Comparison of ENCODE assay signal across 33 mouse cellular contexts in the genomic region with DNA sequence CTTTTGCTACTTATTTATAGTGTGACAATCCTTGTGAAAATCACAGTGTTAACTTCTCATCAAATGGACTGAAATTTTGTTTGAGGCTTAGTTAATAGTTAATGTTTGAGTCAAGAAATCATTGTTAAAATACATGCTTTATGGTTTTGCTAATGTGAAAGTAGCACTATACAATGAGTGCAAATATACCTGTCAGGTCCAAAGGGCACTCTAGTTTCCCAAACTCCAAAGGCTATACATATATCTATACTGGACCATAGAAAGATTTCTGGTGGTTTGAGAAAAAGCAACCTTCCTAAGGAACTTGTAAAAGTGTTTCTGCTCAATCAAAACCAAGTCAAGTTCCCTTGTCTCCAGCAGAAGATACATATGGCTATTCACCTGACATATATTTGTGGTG.
"Had no signal": no experiment of that assay in that cellular context is flagged by ENCODE, and none has a peak within 500 bp of the region (broad histone marks: within the 10 kb centered on the region; RNA-seq: fewer than 3 reads in every experiment).

No protein-coding gene starts in this region.

- H3K27me3 ChIP-seq: heart, embryonic 12.5 days; heart, embryonic 13.5 days; heart, embryonic 15.5 days; hindbrain, embryonic 12.5 days; hindbrain, embryonic 13.5 days; hindbrain, embryonic 15.5 days; kidney, embryonic 15.5 days had no signal

- H3K9ac ChIP-seq: heart, embryonic 12.5 days; heart, embryonic 13.5 days; heart, embryonic 15.5 days; hindbrain, embryonic 12.5 days; hindbrain, embryonic 13.5 days; hindbrain, embryonic 14.5 days; hindbrain, embryonic 15.5 days; kidney, embryonic 15.5 days had no signal

- H3K36me3 ChIP-seq: heart, embryonic 10.5 days; heart, embryonic 12.5 days; heart, embryonic 13.5 days; heart, embryonic 15.5 days; hindbrain, embryonic 10.5 days; hindbrain, embryonic 12.5 days; hindbrain, embryonic 13.5 days; hindbrain, embryonic 15.5 days; kidney, embryonic 15.5 days had no signal

- H3K9me3 ChIP-seq: heart, embryonic 10.5 days; heart, embryonic 12.5 days; heart, embryonic 13.5 days; heart, embryonic 15.5 days; hindbrain, embryonic 10.5 days; hindbrain, embryonic 12.5 days; hindbrain, embryonic 13.5 days; hindbrain, embryonic 15.5 days; kidney, embryonic 15.5 days had no signal

- ATAC-seq: hindbrain, embryonic 16.5 days; hindbrain, postnatal 0 days; inflammation-experienced regulatory T-cells, adult 6 months had no signal

- H3K4me2 ChIP-seq: heart, embryonic 11.5 days; heart, embryonic 12.5 days; heart, embryonic 13.5 days; heart, embryonic 15.5 days; hindbrain, embryonic 12.5 days; hindbrain, embryonic 13.5 days; hindbrain, embryonic 14.5 days; hindbrain, embryonic 15.5 days; kidney, embryonic 15.5 days had no signal

- H3K4me3 ChIP-seq: heart, embryonic 10.5 days; heart, embryonic 12.5 days; heart, embryonic 13.5 days; heart, embryonic 15.5 days; hindbrain, embryonic 10.5 days; hindbrain, embryonic 12.5 days; hindbrain, embryonic 13.5 days; hindbrain, embryonic 15.5 days; kidney, embryonic 15.5 days; layer of hippocampus, adult 2 months; left cerebral cortex, adult 2 months had no signal

- DNase-seq: heart, postnatal 10 days; heart, postnatal 14 days; heart, postnatal 36 days; heart, postnatal 4 days; kidney, adult 11 months; kidney, adult 18-20 months; kidney, adult 2 months; kidney, adult 8-10 months; kidney, adult 9 months; kidney, postnatal 10 days; kidney, postnatal 14 days; kidney, postnatal 25 days; kidney, postnatal 36 days; kidney, postnatal 4 days; layer of hippocampus, adult 9-11 months; layer of hippocampus, postnatal 36 days had no signal

- H3K27ac ChIP-seq: heart, embryonic 10.5 days; heart, embryonic 13.5 days; heart, embryonic 15.5 days; hindbrain, embryonic 10.5 days; hindbrain, embryonic 12.5 days; hindbrain, embryonic 13.5 days; hindbrain, embryonic 14.5 days; hindbrain, embryonic 15.5 days; hindbrain, postnatal 0 days; kidney, embryonic 15.5 days; kidney, postnatal 0 days; layer of hippocampus, adult 2 months; left cerebral cortex, adult 2 months had no signal

- H3K4me1 ChIP-seq: heart, embryonic 10.5 days; heart, embryonic 12.5 days; heart, embryonic 13.5 days; heart, embryonic 15.5 days; hindbrain, embryonic 10.5 days; hindbrain, embryonic 12.5 days; hindbrain, embryonic 13.5 days; hindbrain, embryonic 15.5 days; kidney, embryonic 15.5 days had no signal
